Mouse (Mus musculus) MEL (cell line): Measurements from ENCODE around the gene Ppbp.

ENCODE experiments used
- CHD1 ChIP-seq: IDR thresholded peaks from 2 replicates; pipeline ENCODE4 v1.6.1; 2012; ENCODE audit warnings: low read depth, mild to moderate bottlenecking, inconsistent platforms, low read length, improper control_type of control experiment
- CTCF ChIP-seq, 3 experiments: IDR thresholded peaks in 2 of 3; conservative IDR thresholded peaks in 1 of 3; 2 replicates each; pipeline ENCODE4 v1.5.1; 2011 to 2012; ENCODE audit warnings: low read length in 3 of 3, low read depth in 2 of 3, mild to moderate bottlenecking in 2 of 3, improper control_type of control experiment in 1 of 3, inconsistent platforms in 1 of 3, mixed read lengths in 1 of 3, moderate library complexity in 1 of 3; ENCODE audit not compliant: control insufficient read depth in 1 of 3, insufficient read depth in 1 of 3, poor library complexity in 1 of 3, severe bottlenecking in 1 of 3
- MAFK ChIP-seq: IDR thresholded peaks from 2 replicates; pipeline ENCODE4 v1.6.1; 2011; ENCODE audit warnings: low read depth, mild to moderate bottlenecking, low read length, improper control_type of control experiment, borderline replicate concordance
- NRF1 ChIP-seq: IDR thresholded peaks from 2 replicates; pipeline ENCODE4 v1.6.1; 2014; ENCODE audit warnings: low read depth, mild to moderate bottlenecking, inconsistent platforms, low read length, improper control_type of control experiment, moderate library complexity; ENCODE audit not compliant: poor library complexity, insufficient read depth, severe bottlenecking
- POLR2A ChIP-seq, 2 experiments: IDR thresholded peaks; 2 replicates each; pipeline ENCODE4 v1.6.1; 2011 to 2012; ENCODE audit warnings: low read length in 2 of 2, mild to moderate bottlenecking in 2 of 2, control low read depth in 1 of 2, improper control_type of control experiment in 1 of 2, low read depth in 1 of 2, moderate library complexity in 1 of 2; ENCODE audit not compliant: control insufficient read depth in 1 of 2, insufficient read depth in 1 of 2, poor library complexity in 1 of 2
- TAL1 ChIP-seq: IDR thresholded peaks from 2 replicates; pipeline ENCODE4 v1.6.1; 2012; ENCODE audit warnings: mild to moderate bottlenecking, inconsistent platforms, low read length, moderate library complexity, mixed read lengths

- no peak for TF ChIP-seq CHD1
- peak; percentile 47 to 80 (median 73) for TF ChIP-seq CTCF (IDR thresholded peaks at IDR 0.05 in 2 of 3, conservative IDR thresholded peaks at IDR 0.05 in 1 of 3; ENCODE audit: control insufficient read depth in 1 of 3, insufficient read depth in 1 of 3, low read depth in 2 of 3, low read length in 3 of 3, poor library complexity in 1 of 3, severe bottlenecking in 1 of 3)
- TF ChIP-seq MAFK: peak; percentile 66; the same call in 1 of the 2 replicates
- TF ChIP-seq TAL1: no peak
- no peak for TF ChIP-seq NRF1
- TF ChIP-seq POLR2A (IDR thresholded peaks at IDR 0.05; ENCODE audit: control insufficient read depth in 1 of 2, insufficient read depth in 1 of 2, low read depth in 1 of 2, low read length in 2 of 2, poor library complexity in 1 of 2): no peak
Observed at GRCm38 (mm10) chr5:90788114-90788513, 19.8 kb downstream of the Ppbp start.
